Mouse (Mus musculus) C2C12 (cell line): ENCODE measurements around the gene Copg2. TPM values are rescaled to one million over a fixed set of nuclear protein-coding genes. Genes with fewer than 3 reads are reported as not detected.
"Not testable (repeated sequence)": the region's sequence is repeated elsewhere in the genome, so short reads cannot be mapped to it uniquely, and the experiment has no call there.

Experiments
- H3K27me3 ChIP-seq: one replicate; pipeline ENCODE4 v1.6.1; 2011; ENCODE audit not compliant: control insufficient read depth, insufficient read depth, insufficient read length
- H3K36me3 ChIP-seq: one replicate; pipeline ENCODE4 v1.6.1; 2011; ENCODE audit not compliant: control insufficient read depth, insufficient read depth
- H3K4me3 ChIP-seq: one replicate; pipeline ENCODE4 v1.5.1; 2011; ENCODE audit warnings: mild to moderate bottlenecking, control low read depth; ENCODE audit not compliant: poor library complexity, insufficient read depth, severe bottlenecking
- H3K79me2 ChIP-seq: one replicate; pipeline ENCODE4 v1.6.1; 2011; ENCODE audit not compliant: control insufficient read depth, insufficient read depth
- H3K79me3 ChIP-seq: one replicate; pipeline ENCODE4 v1.6.1; 2011; ENCODE audit warnings: low read depth, control low read depth
- H3ac ChIP-seq: one replicate; pipeline ENCODE3; 2011; ENCODE audit warnings: low read depth; ENCODE audit not compliant: control insufficient read depth, insufficient read length
- CEBPB ChIP-seq: IDR thresholded peaks from one replicate; pipeline ENCODE4 v1.6.1; 2011; ENCODE audit warnings: low read depth, mild to moderate bottlenecking, control low read depth, moderate library complexity
- CTCF ChIP-seq: IDR thresholded peaks from one replicate; pipeline ENCODE4 v1.5.1; 2011; ENCODE audit not compliant: control insufficient read depth, insufficient read depth, insufficient read length
- FOSL1 ChIP-seq: IDR thresholded peaks from one replicate; pipeline ENCODE4 v1.8.0; 2011; ENCODE audit warnings: mild to moderate bottlenecking, low read length; ENCODE audit not compliant: poor library complexity, insufficient read depth, severe bottlenecking
- MAX ChIP-seq: IDR thresholded peaks from one replicate; pipeline ENCODE4 v1.6.1; 2011; ENCODE audit warnings: mild to moderate bottlenecking, control low read depth
- MYOD1 ChIP-seq: IDR thresholded peaks from one replicate; pipeline ENCODE4 v1.6.1; 2011; ENCODE audit warnings: low read depth; ENCODE audit not compliant: control insufficient read depth, insufficient read length
- MYOG ChIP-seq: IDR thresholded peaks from one replicate; pipeline ENCODE4 v1.6.1; 2011; ENCODE audit not compliant: control insufficient read depth, insufficient read length; ENCODE audit errors: extremely low read depth
- USF1 ChIP-seq: IDR thresholded peaks from one replicate; pipeline ENCODE4 v1.6.1; 2011; ENCODE audit warnings: low read depth, mild to moderate bottlenecking, control low read depth, moderate library complexity
- polyA plus RNA-seq: library from polyadenylated mRNA; unstranded; fragments of >200 nt; fragmentation: generic; extraction: Trizol; gene quantifications from one replicate; pipeline ENCODE4 v1.2.1, GENCODE M21; 2012; ENCODE audit warnings: missing spikeins

Gene Copg2
- polyA plus RNA-seq, 1 experiment: 12.0 TPM

- no peak for TF ChIP-seq MYOD1
- TF ChIP-seq CEBPB: no peak
- no peak for TF ChIP-seq USF1
- no peak for TF ChIP-seq CTCF
- TF ChIP-seq MAX: no peak
- TF ChIP-seq FOSL1: no peak
- no peak for TF ChIP-seq MYOG
- H3K27me3 ChIP-seq: no peaks in the 10 kb centered on the region
- no peaks in the 10 kb centered on the region for H3K79me3 ChIP-seq
- H3K4me3 ChIP-seq: no peak overlapping the region
- no peaks in the 10 kb centered on the region for H3K79me2 ChIP-seq
- peaks cover 6% of the 10 kb centered on the region for H3K36me3 ChIP-seq
- H3ac ChIP-seq: no peak overlapping the region
Measured at GRCm38 (mm10) chr6:30805053-30805752, 91.4 kb downstream of the Copg2 start.

- H3ac ChIP-seq, H3K79me3 ChIP-seq, H3K79me2 ChIP-seq, H3K36me3 ChIP-seq, H3K4me3 ChIP-seq, H3K27me3 ChIP-seq: not testable (repeated sequence)
Measured at GRCm38 (mm10) chr6:30804389-30805052, 92.1 kb downstream of the Copg2 start.

DNA sequence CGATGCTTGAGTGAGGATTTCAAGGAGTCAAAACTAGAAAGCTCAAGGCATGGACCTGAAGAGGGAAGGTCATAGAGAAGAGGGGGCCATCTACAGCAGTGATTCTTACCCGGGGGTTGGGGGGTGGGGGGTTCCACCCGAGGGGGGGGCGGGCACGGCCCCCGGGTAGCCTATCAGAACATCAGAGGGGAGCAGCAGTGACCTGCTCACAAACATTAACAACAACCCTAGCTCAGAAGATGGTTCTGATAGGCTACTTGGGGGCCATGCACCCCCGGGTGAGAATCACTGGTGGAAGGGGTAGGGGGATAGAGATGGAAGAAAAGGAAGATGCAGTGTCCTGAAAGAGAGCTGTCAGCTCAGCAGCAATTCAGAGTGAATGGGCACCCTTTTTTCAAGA lies 93.7 kb downstream of the Copg2 start:
- H3K4me3 ChIP-seq, H3K27me3 ChIP-seq, H3K79me3 ChIP-seq, H3K79me2 ChIP-seq, H3ac ChIP-seq, H3K36me3 ChIP-seq: not testable (repeated sequence)

DNA sequence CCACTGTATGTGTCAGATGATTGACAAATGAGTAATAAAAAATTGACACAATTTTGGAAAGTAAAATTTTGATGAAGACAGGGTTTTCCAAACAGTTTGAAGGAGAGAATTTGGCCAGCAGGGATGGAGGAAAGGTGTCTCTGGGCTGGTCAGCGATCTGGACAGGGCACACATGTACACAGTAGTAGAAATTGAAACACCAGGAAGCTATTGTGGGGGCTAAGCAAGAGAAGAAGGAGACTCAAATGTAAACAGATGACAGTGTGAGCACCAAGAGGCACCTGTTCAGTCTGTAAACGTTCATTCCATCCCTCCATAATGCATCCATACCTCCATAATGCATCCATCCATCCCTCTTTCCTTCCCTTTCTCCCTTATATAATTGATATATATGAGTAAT lies 145.4 kb downstream of the Copg2 start:
- no peak for TF ChIP-seq CTCF
- TF ChIP-seq MAX: no peak
- TF ChIP-seq FOSL1: no peak
- Histone ChIP-seq H3K27me3 (no peaks in the 10 kb centered on the region), H3K36me3 (no peaks in the 10 kb centered on the region), H3K79me2 (no peaks in the 10 kb centered on the region), H3K79me3 (no peaks in the 10 kb centered on the region), H3K4me3 (no peak overlapping the region), H3ac (no peak overlapping the region)

GRCm38 (mm10) chr6:30750482-30750881 lies 146.1 kb downstream of the Copg2 start:
- no peaks in the 10 kb centered on the region for H3K27me3 ChIP-seq
- H3K4me3 ChIP-seq: no peak overlapping the region
- H3K79me3 ChIP-seq: no peaks in the 10 kb centered on the region
- TF ChIP-seq CTCF (no peak), MYOD1 (no peak), USF1 (no peak), CEBPB (no peak)
- H3K79me2 ChIP-seq: no peaks in the 10 kb centered on the region
- H3K36me3 ChIP-seq: no peaks in the 10 kb centered on the region
- no peak overlapping the region for H3ac ChIP-seq

DNA sequence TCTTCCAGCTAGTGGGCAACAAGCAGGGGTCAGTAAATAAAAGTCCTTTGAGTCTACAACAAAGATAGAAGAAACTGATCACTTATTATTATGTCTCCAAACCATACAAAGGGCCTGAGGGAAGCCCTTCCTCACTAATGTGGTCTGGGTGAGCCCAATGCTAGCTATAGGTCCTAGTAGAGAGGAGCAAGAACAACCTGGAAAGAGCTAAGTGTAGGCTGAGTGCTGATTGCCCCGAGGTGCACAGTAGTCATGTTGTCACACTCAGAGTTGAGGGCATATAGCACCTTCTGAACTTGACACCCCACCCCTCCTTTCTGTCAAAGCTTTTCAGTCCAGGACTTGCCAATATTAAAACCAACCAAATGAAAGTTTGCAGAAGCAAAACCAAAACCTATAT lies 146.7 kb downstream of the Copg2 start:
- no peak overlapping the region for H3ac ChIP-seq
- H3K4me3 ChIP-seq: no peak overlapping the region
- H3K79me2 ChIP-seq: no peaks in the 10 kb centered on the region
- TF ChIP-seq CEBPB (no peak), CTCF (no peak), MYOG (no peak), USF1 (no peak), MAX (no peak), MYOD1 (no peak), FOSL1 (no peak)
- no peaks in the 10 kb centered on the region for H3K79me3 ChIP-seq
- H3K27me3 ChIP-seq: no peaks in the 10 kb centered on the region
- no peaks in the 10 kb centered on the region for H3K36me3 ChIP-seq
